Mouse (Mus musculus) granulocyte monocyte progenitor cell, adult 5-6 weeks (primary cell): ENCODE measurements at regions not wholly inside any gene's neighbourhood (a gene's known extent, or its start where the extent isn't known, plus 50 kb on each side); places are given as distances from the start of the nearest gene placed in this dataset.
A peak's percentile ranks its signal among the peaks of the same experiment; 100 is the strongest.

ENCODE experiments used
- ATAC-seq: replicated peaks from 2 replicates; pipeline ENCODE4 v1.8.0; 2016; ENCODE audit warnings: mild to moderate bottlenecking, moderate TSS enrichment, inconsistent platforms; ENCODE audit not compliant: poor library complexity, severe bottlenecking

GRCm38 (mm10) chr14:17347286-17347685 is 312.8 kb upstream of the Thrb start:
- no peak for ATAC-seq

- ATAC-seq, result no peak
Observed at GRCm38 (mm10) chr14:17352324-17353037, 307.6 kb upstream of the Thrb start.

GRCm38 (mm10) chr14:17361910-17362309 is 298.2 kb upstream of the Thrb start:
- no peak for ATAC-seq

GRCm38 (mm10) chr14:17402751-17403479 is 257.1 kb upstream of the Thrb start:
- peak; percentile 90 for ATAC-seq

GRCm38 (mm10) chr14:17405551-17406336 is 254.3 kb upstream of the Thrb start:
- peak; percentile 35 for ATAC-seq

- ATAC-seq, result no peak
Observed at GRCm38 (mm10) chr14:17406879-17407278, 253.2 kb upstream of the Thrb start.

GRCm38 (mm10) chr14:17408343-17408742 is 251.7 kb upstream of the Thrb start:
- ATAC-seq, result no peak

- no peak for ATAC-seq
Observed at GRCm38 (mm10) chr14:17408813-17409212, 251.2 kb upstream of the Thrb start.

- no peak for ATAC-seq
Observed at GRCm38 (mm10) chr14:17409497-17409896, 250.6 kb upstream of the Thrb start.

- peak; percentile 77 for ATAC-seq
Observed at GRCm38 (mm10) chr14:17410752-17411151, 249.3 kb upstream of the Thrb start.

- no peak for ATAC-seq
Observed at GRCm38 (mm10) chr14:17411299-17411698, 248.8 kb upstream of the Thrb start.

GRCm38 (mm10) chr14:17414246-17414888 is 245.7 kb upstream of the Thrb start:
- ATAC-seq, result peak; percentile 80

- peak; percentile 61 for ATAC-seq
Observed at GRCm38 (mm10) chr14:17427751-17428150, 232.3 kb upstream of the Thrb start.

GRCm38 (mm10) chr14:17429157-17429556 is 230.9 kb upstream of the Thrb start:
- no peak for ATAC-seq

- no peak for ATAC-seq
Observed at GRCm38 (mm10) chr14:17433346-17433745, 226.7 kb upstream of the Thrb start.

- no peak for ATAC-seq
Observed at GRCm38 (mm10) chr14:17457946-17458345, 202.1 kb upstream of the Thrb start.

GRCm38 (mm10) chr14:17478963-17479362 is 181.1 kb upstream of the Thrb start:
- no peak for ATAC-seq

GRCm38 (mm10) chr14:17484866-17485265 is 175.2 kb upstream of the Thrb start:
- no peak for ATAC-seq

GRCm38 (mm10) chr14:17513756-17514155 is 146.3 kb upstream of the Thrb start:
- no peak for ATAC-seq

- ATAC-seq, result no peak
Observed at GRCm38 (mm10) chr14:17522696-17523095, 137.4 kb upstream of the Thrb start.

- ATAC-seq, result no peak
Observed at GRCm38 (mm10) chr14:17523916-17524315, 136.1 kb upstream of the Thrb start.
